Mouse (Mus musculus) heart, adult 9 months (tissue): Measurements from ENCODE around the gene Vmn1r28.
"Not testable (repeated sequence)": the region's sequence is repeated elsewhere in the genome, so short reads cannot be mapped to it uniquely, and the experiment has no call there.

Source experiments
- DNase-seq, 2 experiments: peaks; one replicate each; pipeline ENCODE4 v3.0.0; 2022; ENCODE audit warnings: low spot score in 2 of 2

The Vmn1r28 gene

DNA sequence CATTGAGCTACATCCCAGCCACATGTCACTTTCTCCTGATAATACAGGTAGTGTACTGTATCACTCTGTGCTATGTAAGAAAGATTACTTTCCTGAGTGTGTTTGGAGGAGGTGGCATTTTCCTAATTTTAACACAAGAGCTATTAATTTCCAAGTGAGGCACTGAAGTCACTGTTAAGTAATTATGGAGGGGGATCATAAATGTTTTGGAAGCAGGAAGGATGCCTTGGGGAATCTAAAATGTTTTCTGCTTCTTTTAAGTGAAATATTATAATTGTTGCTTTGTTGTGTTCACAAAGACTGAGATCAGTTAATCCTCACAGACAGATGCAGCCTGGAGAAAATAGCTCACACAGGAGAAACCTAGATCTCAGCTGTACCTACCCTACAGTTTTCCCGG lies at the start of gene Vmn1r28:
Gene Vmn1r28 (plus strand): TSS at position 301 of the 400 bp plus-strand sequence.
- DNase-seq = no peak

GRCm38 (mm10) chr6:58216119-58216518 lies 45.7 kb upstream of the Vmn1r28 start:
- no peak for DNase-seq

DNA sequence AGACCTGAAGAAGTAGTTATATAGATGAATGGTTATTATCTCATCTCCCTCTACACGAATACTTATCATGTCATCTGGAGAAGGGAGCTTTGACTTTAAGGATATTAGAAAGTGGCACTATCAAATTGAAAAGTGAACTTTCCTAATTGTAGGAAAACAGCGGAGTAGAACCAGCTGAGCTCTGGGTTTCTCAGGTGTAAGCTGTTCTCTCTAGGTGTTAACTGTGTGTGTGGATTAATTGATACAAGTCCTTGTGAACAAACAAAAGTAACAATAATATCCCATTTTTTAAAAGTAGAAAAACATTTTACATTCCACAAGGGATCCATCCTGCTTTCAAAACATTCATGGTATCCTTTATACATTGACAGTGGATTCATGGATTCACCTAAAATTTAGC lies 43.1 kb upstream of the Vmn1r28 start, which contains the start of gene Vmn1r27:
Gene Vmn1r27 (minus strand): TSS at position 101 of the 400 bp plus-strand sequence.
- no peak for DNase-seq

GRCm38 (mm10) chr6:58279661-58280060 lies 17.8 kb downstream of the Vmn1r28 start:
- DNase-seq = not testable (repeated sequence)

- no peak for DNase-seq
These were observed 30.4 kb downstream of the Vmn1r28 start for GRCm38 (mm10) chr6:58292201-58292600.

GRCm38 (mm10) chr6:58298511-58298910 lies 36.7 kb downstream of the Vmn1r28 start:
- DNase-seq = not testable (repeated sequence)

DNA sequence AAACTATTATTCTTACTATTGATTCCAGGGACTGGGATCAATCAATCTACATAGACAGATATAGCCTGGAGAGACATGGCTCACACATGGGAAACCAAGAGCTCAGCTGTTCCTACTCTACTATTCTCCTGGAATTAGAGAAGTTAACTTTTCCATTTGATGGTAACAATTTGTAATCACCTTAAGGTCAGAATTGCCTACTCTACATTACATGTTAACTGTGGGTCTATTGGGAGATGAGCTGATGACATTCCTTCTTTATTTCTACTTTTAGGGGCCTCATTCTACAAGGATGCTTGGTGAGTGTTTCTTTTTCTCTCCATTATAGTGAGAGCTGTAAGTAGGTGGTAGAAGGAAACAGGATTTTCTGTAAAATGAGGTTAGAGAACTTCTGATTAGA lies 39.4 kb downstream of the Vmn1r28 start, which contains the start of gene Vmn1r29:
Gene Vmn1r29 (plus strand): TSS at position 301 of the 400 bp plus-strand sequence.
- DNase-seq = no peak
